Mouse (Mus musculus): Measurements from ENCODE around the gene Aldh3b1. TPM values are rescaled to one million over a fixed set of nuclear protein-coding genes. Genes with fewer than 3 reads are reported as not detected.

Aldh3b1 gene
- polyA plus RNA-seq, 1 experiment from 2014 or later: 3.3 TPM

DNA sequence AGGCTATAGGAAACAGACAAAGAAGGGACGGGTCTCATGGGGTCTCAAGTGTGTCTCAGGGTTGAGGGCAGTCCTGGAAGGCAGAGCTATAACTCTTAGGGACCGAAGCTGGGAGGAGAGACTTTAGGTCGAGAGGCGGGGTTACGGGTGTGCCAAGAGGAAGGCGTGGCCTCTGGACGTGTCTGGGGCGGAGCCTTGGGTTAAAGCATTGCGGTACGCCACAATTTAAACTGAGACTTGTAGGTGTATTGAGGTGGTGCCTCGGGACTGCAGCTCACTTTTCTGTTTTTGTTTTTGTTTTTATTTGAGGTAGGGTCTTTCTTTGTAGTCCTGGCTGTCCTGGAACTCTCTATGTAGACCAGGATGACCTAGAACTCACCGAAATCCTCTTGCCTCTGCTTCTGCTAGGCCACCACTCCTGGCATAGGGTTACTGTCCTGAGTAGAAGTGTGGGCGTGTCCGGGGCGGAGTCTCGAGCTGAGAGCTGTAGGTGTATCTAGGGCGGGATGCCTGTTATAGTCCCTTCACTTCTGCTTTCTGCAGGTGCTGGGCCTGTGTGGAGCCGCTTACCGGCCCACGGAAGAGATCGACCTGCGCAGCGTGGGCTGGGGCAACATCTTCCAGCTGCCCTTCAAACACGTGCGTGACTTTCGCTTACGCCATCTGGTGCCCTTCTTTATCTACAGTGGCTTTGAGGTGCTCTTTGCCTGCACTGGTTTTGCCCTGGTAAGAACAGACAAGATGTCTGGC, 13.6 kb upstream of the Aldh3b1 start:
- no peak overlapping the region for H3K27ac ChIP-seq
- H3K36me3 ChIP-seq: no peaks in the 10 kb centered on the region
- DNase-seq: peak; percentile 80
- H3K9me3 ChIP-seq (replicated peaks): no peaks in the 10 kb centered on the region
- H3K9ac ChIP-seq: peak overlapping the region; percentile 30; the same call in 1 of the 2 replicates
- H3K4me2 ChIP-seq: peak overlapping the region; percentile 67
- WGBS (ENCODE audit: insufficient replicate concordance): 13% methylated on average over 27 of the region's 27 CpGs
- peak overlapping the region; percentile 40 for H3K4me3 ChIP-seq (replicated peaks)
- peak; percentile 87 for ATAC-seq (ENCODE audit: low read depth)
- H3K27me3 ChIP-seq: no peaks in the 10 kb centered on the region
- H3K4me1 ChIP-seq (replicated peaks): peaks cover 31% of the 10 kb centered on the region

DNA sequence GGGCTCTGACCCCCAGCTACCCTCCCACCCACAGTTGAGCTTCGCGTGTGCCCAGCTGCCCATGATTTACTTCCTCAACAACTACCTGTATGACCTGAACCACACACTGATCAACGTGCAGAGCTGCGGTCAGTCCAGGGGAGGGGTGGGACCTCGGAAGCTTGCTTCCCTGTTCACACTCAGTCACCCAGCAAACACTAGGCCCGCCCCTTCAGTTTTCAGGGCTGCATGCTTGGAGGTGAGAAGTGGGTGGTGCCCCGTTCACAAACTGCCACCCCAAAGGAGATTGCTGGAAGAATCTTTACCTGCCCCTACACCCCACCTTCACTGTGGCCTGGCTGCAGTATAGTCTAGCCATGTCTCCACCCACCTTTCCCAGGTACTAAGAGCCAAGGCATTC, 12.7 kb upstream of the Aldh3b1 start:
- no peak overlapping the region for H3K27ac ChIP-seq
- peaks cover 31% of the 10 kb centered on the region for H3K4me1 ChIP-seq (replicated peaks)
- H3K27me3 ChIP-seq: no peaks in the 10 kb centered on the region
- no peak for ATAC-seq (ENCODE audit: low read depth)
- no peak overlapping the region for H3K9ac ChIP-seq
- H3K4me3 ChIP-seq (replicated peaks): no peak overlapping the region
- DNase-seq: no peak
- WGBS (ENCODE audit: insufficient replicate concordance): 65% methylated on average over 7 of the region's 7 CpGs
- peak overlapping the region; percentile 67; the same call in 1 of the 2 replicates for H3K4me2 ChIP-seq
- no peaks in the 10 kb centered on the region for H3K9me3 ChIP-seq (replicated peaks)
- no peaks in the 10 kb centered on the region for H3K36me3 ChIP-seq

DNA sequence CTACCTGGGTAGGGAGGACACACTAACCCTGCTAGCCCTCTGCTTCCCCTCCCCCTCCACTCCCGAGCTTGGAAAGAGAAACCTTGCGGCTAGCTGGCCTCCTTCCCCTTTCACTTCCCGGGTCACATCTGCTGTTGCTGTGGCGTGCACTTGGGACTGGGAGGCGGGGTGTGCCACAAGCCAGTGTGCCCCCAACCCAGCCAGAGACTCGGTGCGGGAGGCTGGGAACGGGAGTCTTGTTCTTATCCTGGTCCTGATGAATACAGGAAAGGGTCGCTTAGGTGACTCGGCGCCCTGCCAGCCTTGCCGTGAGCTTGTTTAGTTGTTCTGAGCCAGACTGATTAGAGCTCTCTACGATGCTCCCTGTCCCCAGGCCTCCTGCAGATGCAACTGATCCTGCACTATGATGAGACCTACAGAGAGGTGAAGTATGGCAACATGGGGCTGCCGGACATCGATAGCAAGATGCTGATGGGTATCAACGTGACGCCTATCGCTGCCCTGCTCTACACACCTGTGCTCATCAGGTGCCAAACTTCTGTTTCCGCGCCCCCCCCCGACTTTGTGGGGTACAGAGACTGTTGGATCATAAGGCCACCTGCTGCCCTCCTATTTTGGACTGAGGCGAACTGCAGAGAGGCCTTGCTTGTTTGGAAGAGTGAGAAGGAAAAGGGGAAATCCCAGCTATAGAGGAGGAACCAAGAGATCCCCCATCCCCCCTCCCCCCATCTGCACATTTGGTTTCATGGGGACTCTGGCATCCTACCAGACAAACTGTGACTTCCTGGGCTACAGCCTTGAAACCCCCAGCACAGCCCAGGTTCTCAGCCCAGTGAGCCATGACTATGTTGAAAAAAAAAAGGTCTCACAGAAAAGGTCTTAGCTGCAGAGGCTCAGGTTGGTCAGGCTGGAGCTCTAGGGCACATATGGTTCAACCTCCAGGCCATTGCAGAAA, 6.6 kb upstream of the Aldh3b1 start:
- Histone ChIP-seq H3K4me1 (replicated peaks) (peaks cover 21% of the 10 kb centered on the region), H3K4me2 (peak overlapping the region; percentile 76), H3K27me3 (peaks cover 21% of the 10 kb centered on the region), H3K9me3 (replicated peaks) (no peaks in the 10 kb centered on the region), H3K9ac (peak overlapping the region; percentile 62), H3K36me3 (no peaks in the 10 kb centered on the region), H3K27ac (peak overlapping the region; percentile 47; the same call in 1 of the 2 replicates), H3K4me3 (replicated peaks) (peak overlapping the region; percentile 59)
- peak; percentile 35 for ATAC-seq (ENCODE audit: low read depth)
- 6% methylated on average over 22 of the region's 22 CpGs for WGBS (ENCODE audit: insufficient replicate concordance)
- DNase-seq: peak; percentile 36

DNA sequence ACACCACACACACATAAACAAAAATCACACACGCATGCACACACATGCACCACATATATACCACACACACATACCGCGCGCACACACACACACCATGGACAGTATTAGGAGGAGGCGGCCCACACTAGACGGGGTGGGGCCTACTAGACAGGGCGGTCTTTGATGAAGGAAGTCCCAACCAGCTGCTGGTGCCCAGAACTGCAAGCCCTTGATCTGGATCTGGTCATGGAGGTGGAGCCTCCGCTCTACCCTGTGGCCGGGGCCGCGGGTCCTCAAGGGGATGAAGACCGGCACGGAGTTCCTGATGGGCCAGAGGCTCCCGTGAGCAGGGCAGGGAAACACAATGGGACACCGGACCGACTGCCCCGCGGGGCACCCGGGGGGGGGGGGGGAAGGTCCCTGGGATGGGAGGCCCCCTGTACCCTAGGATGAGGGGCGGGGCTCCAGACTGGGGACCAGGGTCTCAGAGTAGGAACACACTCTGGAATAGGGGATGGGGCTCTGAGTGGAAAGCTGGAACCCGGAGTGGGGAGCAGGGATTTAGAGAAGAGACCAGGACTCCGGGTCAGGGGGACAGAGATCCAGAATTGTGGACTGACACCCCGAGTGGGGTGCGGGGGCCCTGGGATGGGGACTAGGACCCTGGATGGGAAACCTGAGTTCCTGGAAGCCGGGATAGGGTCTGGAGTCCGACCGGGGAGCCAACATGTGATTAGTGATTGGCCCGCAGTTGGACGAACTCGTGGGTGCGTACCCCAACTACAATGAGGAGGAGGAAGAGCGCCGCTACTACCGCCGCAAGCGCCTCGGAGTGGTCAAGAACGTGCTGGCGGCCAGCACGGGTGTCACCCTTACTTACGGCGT, 5.7 kb upstream of the Aldh3b1 start, which contains the start of gene Unc93b1:
Gene Unc93b1, plus strand, starts transcription at position 155 of the 864 bp plus-strand sequence.
- Histone ChIP-seq H3K27me3 (peaks cover 21% of the 10 kb centered on the region), H3K4me2 (peak within 1 kb of the TSS; percentile 76), H3K9me3 (replicated peaks) (no peaks in the 10 kb centered on the region), H3K9ac (peak within 1 kb of the TSS; percentile 62), H3K36me3 (no peaks in the 10 kb centered on the region), H3K4me3 (replicated peaks) (peak within 1 kb of the TSS; percentile 59), H3K4me1 (replicated peaks) (peaks cover 27% of the 10 kb centered on the region), H3K27ac (peak within 1 kb of the TSS; percentile 47)
- WGBS (ENCODE audit: insufficient replicate concordance): 4% methylated on average over 42 of the region's 42 CpGs
- ATAC-seq (ENCODE audit: low read depth): peak; percentile 83
- peak; percentile 41 for DNase-seq

DNA sequence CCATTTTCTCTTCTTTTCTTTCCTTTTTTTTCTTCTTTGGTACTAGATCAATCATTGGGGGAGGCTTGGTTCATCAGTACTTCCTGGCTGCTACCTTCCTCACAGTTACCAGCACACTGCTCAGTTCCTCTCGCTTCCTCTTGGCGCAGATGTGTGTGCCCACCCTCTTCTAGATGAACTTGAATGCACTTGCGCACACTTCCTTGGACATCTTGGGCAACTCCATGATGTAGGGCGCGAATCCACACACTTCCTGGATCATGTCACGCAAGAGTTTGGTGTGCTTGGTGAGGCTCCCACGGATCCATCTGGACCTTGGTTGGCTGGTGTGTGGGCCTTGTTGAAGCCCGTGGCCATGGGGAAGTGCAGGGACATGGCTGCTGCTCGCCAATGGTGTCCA, 2.1 kb upstream of the Aldh3b1 start:
- H3K36me3 ChIP-seq: no peaks in the 10 kb centered on the region
- ATAC-seq (ENCODE audit: low read depth): no peak
- no peak for DNase-seq
- no peak overlapping the region for H3K27ac ChIP-seq
- no peaks in the 10 kb centered on the region for H3K9me3 ChIP-seq (replicated peaks)
- no peak overlapping the region for H3K9ac ChIP-seq
- no peak overlapping the region for H3K4me3 ChIP-seq (replicated peaks)
- WGBS (ENCODE audit: insufficient replicate concordance): 69% methylated on average over 9 of the region's 9 CpGs
- peaks cover 34% of the 10 kb centered on the region for H3K4me1 ChIP-seq (replicated peaks)
- no peak overlapping the region for H3K4me2 ChIP-seq
- peaks cover 15% of the 10 kb centered on the region for H3K27me3 ChIP-seq

DNA sequence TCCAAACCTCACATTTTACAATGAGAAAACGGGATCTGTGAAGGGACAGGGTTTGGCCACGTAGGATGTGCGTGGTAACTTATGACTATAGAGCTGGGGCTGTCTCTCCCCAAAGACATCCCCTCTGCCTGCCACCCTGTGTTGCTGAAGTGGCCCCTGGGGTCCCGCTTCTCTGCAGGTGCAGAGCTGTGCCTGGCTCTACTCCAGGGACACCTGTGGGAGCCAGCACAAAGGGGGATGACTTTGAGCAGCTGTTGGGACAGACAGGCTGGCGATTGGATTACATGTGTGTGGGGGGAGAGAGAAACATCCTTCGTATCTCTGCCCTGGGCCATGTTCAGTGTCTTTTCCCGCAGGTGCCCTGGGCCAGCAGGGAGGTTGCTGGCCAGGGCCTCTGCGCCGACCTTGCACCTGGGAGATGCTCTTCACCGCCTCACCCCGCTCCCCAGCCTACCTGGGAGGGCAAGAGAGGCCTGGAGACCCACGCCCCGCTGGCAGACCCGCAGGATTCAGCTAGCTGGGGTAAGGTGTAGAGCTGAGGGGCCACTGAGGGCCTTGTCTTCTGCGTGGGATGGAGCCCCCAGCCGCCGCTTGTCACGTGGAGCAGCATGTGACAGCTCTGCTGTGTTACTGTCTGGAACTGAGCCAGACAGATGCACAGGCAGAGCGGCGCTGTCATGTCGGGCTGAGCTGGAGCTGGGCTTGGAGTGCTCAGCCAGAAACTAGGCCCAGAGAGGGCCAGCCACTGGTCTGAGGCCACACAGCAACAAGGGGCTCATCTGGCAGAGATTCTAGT, 852 bp upstream of the Aldh3b1 start:
- Histone ChIP-seq H3K9ac (no peak overlapping the region), H3K27ac (peak overlapping the region; percentile 65), H3K9me3 (replicated peaks) (no peaks in the 10 kb centered on the region), H3K4me2 (no peak overlapping the region), H3K4me3 (replicated peaks) (no peak overlapping the region), H3K4me1 (replicated peaks) (peaks cover 21% of the 10 kb centered on the region), H3K27me3 (peaks cover 5% of the 10 kb centered on the region), H3K36me3 (no peaks in the 10 kb centered on the region)
- no peak for ATAC-seq (ENCODE audit: low read depth)
- no peak for DNase-seq
- 72% methylated on average over 21 of the region's 21 CpGs for WGBS (ENCODE audit: insufficient replicate concordance)

DNA sequence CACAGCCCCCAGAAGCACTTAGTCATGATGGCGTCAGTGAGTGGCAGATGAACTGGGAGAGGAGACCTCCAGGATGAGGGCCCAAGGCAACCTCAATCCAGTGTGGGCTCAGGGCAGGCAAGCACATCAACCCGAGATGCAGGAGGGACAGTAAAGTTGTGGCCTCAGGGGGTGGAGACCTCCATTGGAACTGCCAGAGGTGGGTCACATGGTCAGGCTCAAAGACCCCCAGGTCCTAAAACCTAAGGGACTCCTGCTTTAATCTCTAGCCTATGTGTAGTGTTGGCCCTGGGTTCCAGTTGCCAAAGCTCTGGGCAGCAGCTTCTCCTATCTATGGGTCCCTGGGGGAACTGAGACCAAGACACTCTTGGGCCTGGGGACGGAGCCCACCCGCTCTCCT, 829 bp downstream of the Aldh3b1 start:
- Histone ChIP-seq H3K27ac (0 out of 2 replicates have a peak overlapping the region, but pooled peaks have one; percentile 65), H3K4me2 (no peak overlapping the region), H3K4me3 (replicated peaks) (no peak overlapping the region), H3K4me1 (replicated peaks) (peaks cover 25% of the 10 kb centered on the region), H3K9me3 (replicated peaks) (no peaks in the 10 kb centered on the region), H3K27me3 (no peaks in the 10 kb centered on the region), H3K36me3 (no peaks in the 10 kb centered on the region), H3K9ac (no peak overlapping the region)
- DNase-seq: no peak
- peak; percentile 5; the same call in 1 of the 2 replicates for ATAC-seq (ENCODE audit: low read depth)
- 62% methylated on average over 4 of the region's 4 CpGs for WGBS (ENCODE audit: insufficient replicate concordance)

DNA sequence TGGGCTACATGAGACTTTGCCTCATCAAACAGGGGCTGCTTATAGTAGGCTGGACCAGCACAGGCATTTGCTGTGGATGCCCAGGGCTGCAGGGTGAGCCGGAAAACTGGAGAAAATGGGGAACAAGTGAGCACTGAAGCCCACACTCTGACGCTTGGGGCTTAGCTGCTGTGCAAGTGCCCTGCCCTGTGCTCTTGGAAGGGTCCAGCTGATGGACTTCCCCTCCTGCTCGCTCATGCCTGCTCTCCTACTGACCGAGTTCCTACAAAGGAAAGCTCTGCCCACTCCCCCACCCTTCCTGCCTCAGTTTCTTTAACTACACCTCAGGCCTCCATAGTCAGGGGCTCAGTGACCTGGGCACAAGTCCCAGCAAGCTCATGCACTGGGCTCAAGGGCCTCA, 1.6 kb downstream of the Aldh3b1 start:
- H3K9me3 ChIP-seq (replicated peaks): no peaks in the 10 kb centered on the region
- H3K27ac ChIP-seq: no peak overlapping the region
- H3K4me1 ChIP-seq (replicated peaks): peaks cover 32% of the 10 kb centered on the region
- ATAC-seq (ENCODE audit: low read depth) (no peak), DNase-seq (no peak)
- no peak overlapping the region for H3K4me3 ChIP-seq (replicated peaks)
- no peaks in the 10 kb centered on the region for H3K27me3 ChIP-seq
- no peak overlapping the region for H3K9ac ChIP-seq
- WGBS (ENCODE audit: insufficient replicate concordance): 66% methylated on average over 4 of the region's 4 CpGs
- H3K36me3 ChIP-seq: no peaks in the 10 kb centered on the region
- H3K4me2 ChIP-seq: no peak overlapping the region

DNA sequence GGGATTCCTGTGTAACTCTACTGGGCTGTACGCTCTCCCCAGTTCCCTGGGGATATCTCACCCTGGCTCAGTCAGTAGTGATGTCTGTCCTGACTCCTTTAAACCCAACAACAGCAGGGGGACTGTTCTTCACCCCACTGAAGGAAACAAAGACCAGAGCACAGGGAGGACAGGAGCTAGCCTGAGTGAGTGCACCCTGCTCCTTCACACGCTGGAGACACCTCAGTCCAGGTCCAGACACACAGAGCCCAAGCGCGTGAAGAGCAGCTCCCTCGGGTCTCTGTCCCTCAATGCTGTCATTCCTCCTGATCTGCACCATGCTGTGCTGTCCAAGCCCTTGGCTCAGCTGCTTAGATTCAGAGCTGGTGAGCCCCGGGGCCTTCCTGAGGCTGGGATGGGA, 2.9 kb downstream of the Aldh3b1 start:
- ATAC-seq (ENCODE audit: low read depth) (no peak), DNase-seq (no peak)
- Histone ChIP-seq H3K4me2 (no peak overlapping the region), H3K9me3 (replicated peaks) (no peaks in the 10 kb centered on the region), H3K4me1 (replicated peaks) (peaks cover 37% of the 10 kb centered on the region), H3K4me3 (replicated peaks) (no peak overlapping the region), H3K27ac (peak overlapping the region; percentile 18; the same call in 1 of the 2 replicates), H3K36me3 (no peaks in the 10 kb centered on the region), H3K27me3 (no peaks in the 10 kb centered on the region), H3K9ac (no peak overlapping the region)
- 70% methylated on average over 6 of the region's 6 CpGs for WGBS (ENCODE audit: insufficient replicate concordance)

DNA sequence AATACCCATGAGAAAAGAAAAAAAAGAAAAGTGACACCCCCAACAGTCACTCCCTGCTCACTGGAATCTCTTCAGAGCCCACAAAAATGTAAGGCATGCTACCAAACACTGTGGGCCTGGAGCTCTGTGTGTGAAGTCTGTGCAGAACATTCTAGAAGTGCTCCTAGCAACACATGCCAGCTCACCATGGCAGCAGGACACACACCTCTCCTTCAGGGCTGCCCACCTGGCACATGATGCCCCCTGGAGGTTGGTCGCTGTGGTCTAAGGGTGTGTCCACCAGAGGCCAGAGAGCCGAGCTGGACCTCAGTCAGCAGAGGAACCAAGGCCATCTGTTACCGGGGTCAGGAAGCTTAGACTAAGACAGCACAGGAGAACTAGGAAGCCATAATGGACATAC, 3.3 kb downstream of the Aldh3b1 start:
- DNase-seq (no peak), ATAC-seq (ENCODE audit: low read depth) (no peak)
- peak overlapping the region; percentile 18; the same call in 1 of the 2 replicates for H3K27ac ChIP-seq
- no peaks in the 10 kb centered on the region for H3K36me3 ChIP-seq
- no peak overlapping the region for H3K4me3 ChIP-seq (replicated peaks)
- H3K4me1 ChIP-seq (replicated peaks): peaks cover 37% of the 10 kb centered on the region
- H3K9ac ChIP-seq: no peak overlapping the region
- no peaks in the 10 kb centered on the region for H3K9me3 ChIP-seq (replicated peaks)
- H3K27me3 ChIP-seq: no peaks in the 10 kb centered on the region
- 48% methylated on average over 3 of the region's 3 CpGs for WGBS (ENCODE audit: insufficient replicate concordance)
- no peak overlapping the region for H3K4me2 ChIP-seq

Measured in liver, embryonic 13.5 days (tissue).